Mouse (Mus musculus) liver, adult 2 months (tissue): ENCODE data around the gene Mctp2. TPM values are rescaled to one million over a fixed set of nuclear protein-coding genes. Genes with fewer than 3 reads are reported as not detected.

Source experiments
- DNase-seq: peaks from one replicate; pipeline ENCODE4 v3.0.0-alpha.2; 2011; ENCODE audit warnings: low read depth, low spot score; ENCODE audit errors: extremely low read depth
- H3K27ac ChIP-seq: fragments of 200-500 bp; replicated peaks from 2 replicates; pipeline ENCODE4 v1.5.1; 2012; ENCODE audit warnings: low read depth, mild to moderate bottlenecking, control low read depth, inconsistent platforms, low read length; ENCODE audit not compliant: insufficient read depth
- H3K27me3 ChIP-seq: fragments of 200-500 bp; 2 replicates; pipeline ENCODE4 v1.6.1; 2012; ENCODE audit warnings: mild to moderate bottlenecking, moderate library complexity, low read length, inconsistent platforms; ENCODE audit not compliant: control insufficient read depth, insufficient read depth
- H3K36me3 ChIP-seq: fragments of 200-500 bp; 2 replicates; pipeline ENCODE4 v1.6.1; 2012; ENCODE audit warnings: low read length, inconsistent platforms; ENCODE audit not compliant: control insufficient read depth, insufficient read depth
- H3K4me1 ChIP-seq: fragments of 200-500 bp; 2 replicates; pipeline ENCODE4 v1.6.1; 2011; ENCODE audit warnings: low read length; ENCODE audit not compliant: control insufficient read depth, insufficient read depth
- H3K4me3 ChIP-seq: fragments of 200-500 bp; 2 replicates; pipeline ENCODE4 v1.5.1; 2011; ENCODE audit warnings: low read depth, mild to moderate bottlenecking, control low read depth, low read length, moderate library complexity; ENCODE audit not compliant: insufficient read depth
- H3K79me2 ChIP-seq: fragments of 200-500 bp; 2 replicates; pipeline ENCODE4 v1.6.1; 2012; ENCODE audit warnings: inconsistent platforms, mild to moderate bottlenecking, low read length, moderate library complexity; ENCODE audit not compliant: control insufficient read depth, insufficient read depth
- H3K9ac ChIP-seq: fragments of 200-500 bp; 2 replicates; pipeline ENCODE4 v1.6.1; 2012; ENCODE audit warnings: low read depth, mild to moderate bottlenecking, control low read depth, inconsistent platforms, low read length
- CTCF ChIP-seq: fragments of 200-500 bp; IDR thresholded peaks from 2 replicates; pipeline ENCODE4 v1.5.1; 2011; ENCODE audit warnings: low read depth, low read length, control low read depth
- POLR2A ChIP-seq: fragments of 200-500 bp; IDR thresholded peaks from 2 replicates; pipeline ENCODE4 v1.6.1; 2011; ENCODE audit warnings: low read length, control low read depth; ENCODE audit not compliant: insufficient read depth; ENCODE audit errors: extremely low read depth
- WGBS: fragments of 180-500 bp; shearing (Covaris S2); methylation state at CpG from one replicate; pipeline ENCODE4 v1.1.7; 2018; 5-methylcytosine and 5-hydroxymethylcytosine counted together
- polyA plus RNA-seq: library from polyadenylated mRNA; depleted of rRNA; stranded (reverse); fragments of >200 nt; gene quantifications from 2 replicates; pipeline ENCODE4 v1.2.3, GENCODE M21; 2012
- total RNA-seq: library from RNA; depleted of rRNA; stranded (reverse); fragments of >200 nt; gene quantifications from 2 replicates; pipeline ENCODE4 v1.2.3, GENCODE M21; 2014

The Mctp2 gene
- total and polyA plus RNA-seq, 2 experiments, result 5.4 to 11.8 TPM

- Histone ChIP-seq H3K4me3 (no peak overlapping the region), H3K27me3 (no peaks in the 10 kb centered on the region), H3K79me2 (peaks cover 3% of the 10 kb centered on the region; the same call in 1 of the 2 replicates), H3K27ac (no peak overlapping the region), H3K9ac (no peak overlapping the region), H3K4me1 (no peaks in the 10 kb centered on the region), H3K36me3 (peaks cover 9% of the 10 kb centered on the region)
- WGBS, result 26% methylated on average over 3 of the region's 3 CpGs
- peak; percentile 43 for DNase-seq
- no peak for TF ChIP-seq POLR2A
- TF ChIP-seq CTCF, result peak; percentile 66
These were observed 66.5 kb downstream of the Mctp2 start for GRCm38 (mm10) chr7:72239782-72240493.

GRCm38 (mm10) chr7:72238575-72238974 lies 67.8 kb downstream of the Mctp2 start:
- H3K79me2 ChIP-seq, result peaks cover 6% of the 10 kb centered on the region; the same call in 1 of the 2 replicates
- no peaks in the 10 kb centered on the region for H3K27me3 ChIP-seq
- H3K36me3 ChIP-seq, result peaks cover 8% of the 10 kb centered on the region
- no peak overlapping the region for H3K9ac ChIP-seq
- TF ChIP-seq CTCF (peak; percentile 63), POLR2A (no peak)
- H3K4me3 ChIP-seq, result no peak overlapping the region
- H3K4me1 ChIP-seq, result no peaks in the 10 kb centered on the region
- WGBS, result 56% methylated on average over 4 of the region's 4 CpGs
- peak; percentile 63 for DNase-seq
- H3K27ac ChIP-seq, result no peak overlapping the region

- Histone ChIP-seq H3K4me1 (peaks cover 5% of the 10 kb centered on the region), H3K79me2 (peaks cover 6% of the 10 kb centered on the region; the same call in 1 of the 2 replicates), H3K27me3 (no peaks in the 10 kb centered on the region), H3K27ac (no peak overlapping the region), H3K36me3 (no peaks in the 10 kb centered on the region; the same call in 1 of the 2 replicates), H3K4me3 (no peak overlapping the region), H3K9ac (no peak overlapping the region)
- TF ChIP-seq CTCF (no peak), POLR2A (no peak)
- no peak for DNase-seq
- 92% methylated on average over 6 of the region's 6 CpGs for WGBS
These were observed 71.9 kb downstream of the Mctp2 start for GRCm38 (mm10) chr7:72234433-72234998.

GRCm38 (mm10) chr7:72231182-72231877 lies 75.1 kb downstream of the Mctp2 start:
- Histone ChIP-seq H3K79me2 (peaks cover 2% of the 10 kb centered on the region; the same call in 1 of the 2 replicates), H3K27me3 (no peaks in the 10 kb centered on the region), H3K9ac (no peak overlapping the region), H3K4me1 (peaks cover 10% of the 10 kb centered on the region), H3K36me3 (peaks cover 4% of the 10 kb centered on the region), H3K27ac (no peak overlapping the region), H3K4me3 (no peak overlapping the region)
- TF ChIP-seq CTCF, result no peak
- DNase-seq, result peak; percentile 38
- 77% methylated on average over 7 of the region's 7 CpGs for WGBS

- WGBS, result 90% methylated on average over 7 of the region's 7 CpGs
- no peak for TF ChIP-seq CTCF
- no peak for TF ChIP-seq POLR2A
- peaks cover 6% of the 10 kb centered on the region for H3K36me3 ChIP-seq
- no peak overlapping the region for H3K4me3 ChIP-seq
- H3K27me3 ChIP-seq, result no peaks in the 10 kb centered on the region
- H3K27ac ChIP-seq, result no peak overlapping the region
- no peak for DNase-seq
- H3K79me2 ChIP-seq, result peaks cover 2% of the 10 kb centered on the region; the same call in 1 of the 2 replicates
- no peak overlapping the region for H3K9ac ChIP-seq
- H3K4me1 ChIP-seq, result peaks cover 10% of the 10 kb centered on the region
These were observed 76.5 kb downstream of the Mctp2 start for GRCm38 (mm10) chr7:72229925-72230324.
